In the genomic region with DNA sequence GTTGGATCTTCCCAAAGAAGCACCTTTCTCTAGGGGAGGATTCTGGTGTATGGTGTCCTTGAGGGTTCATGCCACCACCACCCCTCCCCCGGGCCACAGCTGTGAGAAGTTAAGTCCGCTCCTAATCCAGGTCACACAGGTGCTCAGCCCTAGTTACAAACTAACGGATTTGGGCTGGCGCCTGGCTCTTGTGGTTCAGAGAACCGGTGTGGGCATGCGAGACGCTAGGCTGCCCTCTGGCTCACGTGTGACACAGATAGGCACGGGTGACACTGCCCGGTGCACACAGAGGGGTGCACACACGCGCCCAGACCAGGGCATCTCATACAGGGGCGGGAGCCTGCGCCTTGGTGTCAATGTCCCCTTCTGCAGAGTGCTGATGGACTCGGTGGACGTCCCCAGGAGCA, we compare ENCODE assay signal across 8 mouse cellular contexts. TPM values are rescaled to one million over a fixed set of nuclear protein-coding genes. Genes with fewer than 3 reads are reported as not detected.
DNase-seq lines count a peak whose midpoint lies in the region; ATAC-seq lines count a peak whose summit lies in the region.

No protein-coding gene starts in this region.

- peak overlapping the region; percentile 57 for H3K9ac ChIP-seq in heart, embryonic 15.5 days
- H3K9ac ChIP-seq in lung, embryonic 15.5 days: peak overlapping the region; percentile 49

- no peaks in the 10 kb centered on the region for H3K9me3 ChIP-seq in heart, embryonic 15.5 days (replicated peaks)
- H3K9me3 ChIP-seq in lung, embryonic 15.5 days: no peaks in the 10 kb centered on the region

- WGBS in heart, embryonic 15.5 days: under 1% methylated on average over 16 of the region's 16 CpGs
- 2% methylated on average over 16 of the region's 16 CpGs for WGBS in lung, embryonic 15.5 days

- H3K4me2 ChIP-seq in heart, embryonic 15.5 days: peak overlapping the region; percentile 90
- H3K4me2 ChIP-seq in lung, embryonic 15.5 days: peak overlapping the region; percentile 94

- peak; percentile 63 for DNase-seq in kidney, adult 11 months
- DNase-seq in kidney, postnatal 14 days: no peak
- peak; percentile 78 for DNase-seq in cerebellum, adult 9-11 months
- DNase-seq in kidney, postnatal 10 days: peak; percentile 21
- DNase-seq in right cerebral cortex, postnatal 10 days (ENCODE audit: low spot score in 2 of 2): peak; percentile 55 to 66
- DNase-seq in adrenal gland, postnatal 10 days: no peak

- peak overlapping the region; percentile 55 for H3K27ac ChIP-seq in heart, embryonic 15.5 days
- peak overlapping the region; percentile 46; the same call in 1 of the 2 replicates for H3K27ac ChIP-seq in lung, embryonic 15.5 days

- peak overlapping the region; percentile 70 for H3K4me3 ChIP-seq in heart, embryonic 15.5 days
- peak overlapping the region; percentile 58 for H3K4me3 ChIP-seq in lung, embryonic 15.5 days

- H3K4me1 ChIP-seq in heart, embryonic 15.5 days (replicated peaks): peaks cover 19% of the 10 kb centered on the region
- peaks cover 11% of the 10 kb centered on the region for H3K4me1 ChIP-seq in lung, embryonic 15.5 days

- H3K36me3 ChIP-seq in heart, embryonic 15.5 days: no peaks in the 10 kb centered on the region
- H3K36me3 ChIP-seq in lung, embryonic 15.5 days: no peaks in the 10 kb centered on the region

- no peaks in the 10 kb centered on the region for H3K27me3 ChIP-seq in heart, embryonic 15.5 days
- no peaks in the 10 kb centered on the region for H3K27me3 ChIP-seq in lung, embryonic 15.5 days

- ATAC-seq in heart, embryonic 15.5 days (replicated peaks; ENCODE audit: insufficient number of reproducible peaks, insufficient read depth, low FRiP score, low read depth): 0 out of 2 replicates have a peak, but pooled peaks have one; percentile 4
- peak; percentile 50; the same call in 1 of the 2 replicates for ATAC-seq in lung, embryonic 15.5 days (ENCODE audit: borderline replicate concordance, extremely low read depth, low FRiP score, low TSS enrichment)

RNA-seq across cellular contexts. Expression of a gene that starts 0.5 kb away (rescaled TPM):
- polyA plus RNA-seq in heart, embryonic 15.5 days (2015; fragmentation: Nextera tagmentation; extraction: Ambion mirVana): 0.72 and 0.77 TPM in 2 replicates
- polyA plus RNA-seq in lung, embryonic 15.5 days (2015; fragmentation: Nextera tagmentation; extraction: Ambion mirVana): 0.97 and 1.0 TPM in 2 replicates
- 1 to 10 TPM; 2.0 to 3.6 TPM for total RNA-seq in adrenal gland, postnatal 10 days (2021)

RNA-seq across cellular contexts. Expression of a gene that starts 35.5 kb away (rescaled TPM):
- 21.6 and 22.7 TPM in 2 replicates for polyA plus RNA-seq in heart, embryonic 15.5 days (2015; fragmentation: Nextera tagmentation; extraction: Ambion mirVana)
- polyA plus RNA-seq in lung, embryonic 15.5 days (2015; fragmentation: Nextera tagmentation; extraction: Ambion mirVana): 38.1 and 39.5 TPM in 2 replicates
- total RNA-seq in adrenal gland, postnatal 10 days (2021): 10 to 100 TPM; 34.6 to 35.1 TPM

Comparison
In these comparisons a context has a peak if more than half of its experiments do, and no peak if none do; other contexts are left out.
1. DNase-seq: peak in kidney, adult 11 months (single experiment), cerebellum, adult 9-11 months (single experiment), kidney, postnatal 10 days (single experiment) and right cerebral cortex, postnatal 10 days (2 of 2); none in kidney, postnatal 14 days (single experiment) and adrenal gland, postnatal 10 days (single experiment).